Mouse (Mus musculus): ENCODE results near the gene Cd9.

- no peak for TF ChIP-seq CTCF (IDR thresholded peaks at IDR 0.05; ENCODE audit: insufficient read depth, low read depth, low read length)
- TF ChIP-seq POLR2A (IDR thresholded peaks at IDR 0.05; ENCODE audit: insufficient read depth, low read depth, low read length): no peak
Measured at GRCm38 (mm10) chr6:125484721-125485120, 9.9 kb downstream of the Cd9 start.

Measured in olfactory bulb, adult 2 months (tissue).